Mouse (Mus musculus) erythroblast, embryonic 14.5 days (primary cell): ENCODE results near the gene Ubash3b.

Experiments
- GATA1 ChIP-seq: IDR thresholded peaks from 2 replicates; pipeline ENCODE4 v1.6.1; 2012; ENCODE audit warnings: low read length, inconsistent platforms, mixed read lengths
- TAL1 ChIP-seq: IDR thresholded peaks from 3 replicates; pipeline ENCODE4 v1.6.1; 2012; ENCODE audit warnings: low read length, inconsistent platforms, mixed read lengths

- TF ChIP-seq GATA1 (no peak), TAL1 (no peak)
These were observed 77.2 kb downstream of the Ubash3b start for GRCm38 (mm10) chr9:41084191-41084901.
